Mouse (Mus musculus) MN1 (cell line): ENCODE data around the gene BC049762.

ENCODE experiments used
- DNase-seq: peaks from one replicate; pipeline ENCODE4 v3.0.0-alpha.2; 2016; ENCODE audit warnings: low spot score

BC049762 gene

DNA sequence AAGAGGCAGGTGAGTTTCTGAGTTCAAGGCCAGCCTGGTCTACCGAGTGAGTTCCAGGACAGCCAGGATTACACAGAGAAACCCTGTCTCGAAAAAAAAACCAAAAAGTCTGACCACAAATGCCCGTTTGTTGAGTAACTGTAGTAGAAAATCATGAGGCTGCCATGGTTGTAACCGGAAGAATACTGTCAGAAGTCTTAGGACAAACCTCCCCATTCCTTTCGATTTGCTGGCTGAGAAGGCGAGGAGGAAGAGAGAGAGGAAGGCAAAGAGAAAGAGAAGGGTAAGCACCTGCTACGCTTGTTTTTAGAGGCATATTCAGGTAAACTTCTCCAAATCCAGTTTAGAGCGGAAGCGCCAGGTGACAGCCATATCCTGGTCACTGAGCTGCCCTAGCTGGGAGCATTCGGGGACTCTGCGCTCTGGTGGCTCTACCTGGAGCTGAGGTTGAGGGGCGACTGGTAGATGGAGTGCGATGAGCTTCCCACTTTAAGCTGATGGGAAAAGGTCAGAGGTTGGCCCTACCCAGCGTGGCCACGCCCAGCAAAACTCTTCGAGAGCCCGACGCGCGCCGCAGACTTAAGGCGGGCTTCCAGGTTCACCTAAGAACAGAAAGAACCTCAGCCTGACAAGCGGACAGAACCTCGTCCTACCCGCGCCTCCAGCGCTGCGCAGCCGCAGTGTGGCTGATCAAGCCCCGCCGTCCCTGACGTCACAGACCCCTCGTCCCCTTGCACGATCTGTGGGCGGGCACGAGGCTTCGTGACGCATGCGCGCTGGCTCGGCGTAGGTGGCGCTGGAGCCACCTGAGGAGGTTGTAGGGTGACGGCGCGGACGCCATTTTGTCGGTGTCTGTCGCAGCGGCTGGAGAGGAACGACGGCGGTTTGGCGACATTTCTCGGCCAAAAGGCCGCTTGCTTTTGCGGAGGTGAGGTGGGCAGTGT is at the start of gene BC049762:
BC049762 (minus strand) TSS at position 705 of the 944 bp plus-strand sequence.
- peak; percentile 100 for DNase-seq

GRCm38 (mm10) chr11:51311846-51312245 is 49.0 kb upstream of the BC049762 start:
- DNase-seq: no peak

- DNase-seq: no peak
Measured at GRCm38 (mm10) chr11:51308306-51308705, 45.5 kb upstream of the BC049762 start.

GRCm38 (mm10) chr11:51303981-51304553 is 41.2 kb upstream of the BC049762 start:
- no peak for DNase-seq

- no peak for DNase-seq
Measured at GRCm38 (mm10) chr11:51302396-51302795, 39.5 kb upstream of the BC049762 start.

DNA sequence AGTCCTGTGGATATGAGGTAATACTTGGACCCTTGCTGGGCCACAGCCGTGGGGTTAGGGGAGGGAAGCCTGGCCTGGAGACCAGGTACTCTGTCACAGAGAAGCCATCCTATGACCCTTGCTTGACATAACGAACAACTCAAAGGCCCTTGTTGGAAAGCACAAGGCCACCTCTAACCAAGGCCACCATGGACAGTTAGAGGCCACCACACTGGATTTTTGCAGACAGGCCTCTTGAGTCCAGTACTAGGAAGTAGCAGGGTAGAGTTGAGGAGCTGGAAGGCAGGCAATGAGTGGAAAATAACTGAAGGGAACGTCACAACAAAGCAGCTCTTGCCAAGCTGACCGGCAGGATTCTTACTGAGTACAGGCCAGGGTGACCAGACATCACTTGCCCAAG is 35.8 kb upstream of the BC049762 start:
- DNase-seq: no peak

GRCm38 (mm10) chr11:51295742-51296141 is 32.9 kb upstream of the BC049762 start:
- DNase-seq: no peak

DNA sequence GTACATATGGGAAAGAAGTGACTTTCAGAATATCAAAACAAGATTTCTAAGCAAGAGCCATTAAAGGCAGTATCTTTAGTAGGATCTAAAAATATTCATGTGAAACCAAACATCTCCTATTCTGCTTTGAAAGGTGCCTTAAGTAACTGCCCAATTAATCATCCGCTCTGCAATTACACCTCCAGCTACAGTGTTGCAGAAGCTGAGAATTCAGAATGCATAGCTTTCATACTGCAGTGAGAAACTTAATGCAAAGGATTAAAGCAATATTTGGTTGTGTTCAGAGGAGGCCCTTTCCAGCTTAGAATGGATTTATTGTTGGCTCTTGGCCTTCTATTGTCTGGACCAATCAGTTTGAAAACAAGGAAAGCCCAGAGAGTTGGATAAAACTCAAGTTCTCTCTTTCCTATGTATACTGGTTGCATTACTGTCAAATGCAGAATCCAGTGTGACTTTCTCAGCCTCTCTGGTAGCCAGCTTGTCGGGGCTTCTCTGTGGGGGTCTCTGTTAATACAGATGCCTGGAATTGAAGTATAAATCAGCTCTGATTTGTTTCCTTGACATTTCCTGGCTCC is 31.2 kb upstream of the BC049762 start:
- no peak for DNase-seq

DNA sequence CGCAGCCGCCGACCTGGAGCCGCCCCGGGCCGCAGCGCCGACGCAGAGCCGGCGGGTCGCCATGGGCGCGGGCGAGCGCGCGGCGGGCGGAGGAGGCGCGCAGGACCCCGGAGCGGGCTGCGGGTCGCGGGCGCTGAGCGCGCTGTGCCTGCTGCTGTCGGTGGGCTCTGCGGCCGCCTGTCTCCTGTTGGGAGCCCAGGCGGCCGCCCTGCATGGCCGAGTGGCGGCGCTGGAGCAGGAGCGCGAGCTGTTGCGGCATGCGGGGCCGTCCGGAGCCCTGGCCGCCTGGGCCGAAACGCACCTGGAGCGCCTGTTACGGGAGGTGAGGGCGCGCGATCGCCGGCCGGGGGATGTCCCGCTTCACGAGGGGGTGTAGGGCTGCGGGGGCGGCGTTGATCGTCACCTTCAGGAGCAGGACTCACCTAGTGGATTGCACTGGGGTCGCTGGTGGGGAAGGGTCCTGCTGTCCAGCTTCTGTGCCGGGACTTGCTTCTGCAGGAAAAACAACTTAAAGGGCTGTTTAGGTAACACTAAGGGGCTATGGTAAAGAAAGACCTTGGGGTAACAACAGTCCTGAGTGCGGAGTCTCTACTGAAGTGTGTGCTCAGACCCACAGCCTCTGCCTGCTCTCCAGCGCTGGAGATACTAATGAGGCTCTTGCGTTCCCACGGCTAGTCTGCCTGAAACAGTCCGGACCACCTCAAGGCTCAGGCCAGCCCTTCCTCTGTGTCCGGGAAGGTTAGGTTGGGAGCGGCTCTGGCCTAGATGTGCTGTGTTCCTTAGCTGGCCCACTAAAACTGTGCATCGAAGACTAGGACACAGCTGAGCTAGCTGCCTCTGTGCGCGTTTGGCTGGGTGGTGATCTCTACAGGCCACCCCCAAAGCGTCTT is 27.5 kb upstream of the BC049762 start:
- DNase-seq: no peak

- DNase-seq: peak; percentile 56
Measured at GRCm38 (mm10) chr11:51289564-51290041, 26.8 kb upstream of the BC049762 start, which contains the start of gene Col23a1. TSS of gene Col23a1 (plus strand) at chr11:51289920.

DNA sequence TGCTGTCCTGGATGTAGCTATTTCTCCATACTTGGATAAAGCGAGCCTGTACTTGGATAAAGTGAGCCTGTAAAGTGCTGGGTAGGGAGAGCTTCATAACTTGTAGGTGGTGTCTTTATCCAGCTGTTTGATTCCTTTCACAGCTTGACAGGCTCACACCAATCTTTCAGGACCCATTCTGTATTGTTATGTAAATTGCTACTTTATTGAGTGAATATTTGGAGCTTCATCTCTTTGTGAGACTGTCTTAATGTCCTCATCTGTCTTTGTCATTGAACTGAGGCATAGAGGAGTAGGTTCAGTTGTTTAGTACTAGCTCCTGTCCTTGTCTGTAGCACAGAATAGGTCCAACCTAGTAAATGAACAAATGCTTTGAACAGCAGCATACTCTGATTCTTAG is 11.6 kb upstream of the BC049762 start:
- no peak for DNase-seq

- DNase-seq: peak; percentile 65
Measured at GRCm38 (mm10) chr11:51265326-51265725, 2.5 kb upstream of the BC049762 start.

- peak; percentile 82 for DNase-seq
Measured at GRCm38 (mm10) chr11:51264352-51264751, 1.5 kb upstream of the BC049762 start.

DNA sequence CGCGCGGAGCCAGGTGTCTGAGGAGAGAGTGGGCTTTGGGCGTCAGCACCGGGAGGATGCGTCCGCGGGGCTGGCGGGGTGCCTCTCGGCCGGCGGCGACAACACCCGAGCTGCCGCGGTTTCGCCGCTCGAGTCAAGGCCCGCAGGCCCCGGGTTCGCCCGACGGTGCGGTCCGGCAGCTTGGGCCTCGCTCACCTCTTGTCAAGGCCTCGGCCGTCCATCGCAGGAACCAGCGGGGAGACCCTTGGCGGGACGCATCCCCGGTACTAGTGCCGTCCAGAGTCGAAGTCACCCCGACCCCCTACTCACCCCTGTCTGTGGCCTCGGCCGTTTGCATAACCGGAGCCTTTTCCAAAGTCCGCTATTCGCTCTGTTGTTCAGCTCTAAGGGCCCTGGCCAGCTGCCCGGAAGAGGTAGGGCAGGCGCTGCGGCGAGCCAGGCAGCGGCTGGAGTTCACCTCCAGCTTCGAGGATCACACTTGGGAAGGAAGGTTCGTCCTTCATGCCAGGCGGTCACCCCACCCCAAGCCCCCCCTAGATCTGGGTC is 513 bp upstream of the BC049762 start:
- DNase-seq: peak; percentile 80

DNA sequence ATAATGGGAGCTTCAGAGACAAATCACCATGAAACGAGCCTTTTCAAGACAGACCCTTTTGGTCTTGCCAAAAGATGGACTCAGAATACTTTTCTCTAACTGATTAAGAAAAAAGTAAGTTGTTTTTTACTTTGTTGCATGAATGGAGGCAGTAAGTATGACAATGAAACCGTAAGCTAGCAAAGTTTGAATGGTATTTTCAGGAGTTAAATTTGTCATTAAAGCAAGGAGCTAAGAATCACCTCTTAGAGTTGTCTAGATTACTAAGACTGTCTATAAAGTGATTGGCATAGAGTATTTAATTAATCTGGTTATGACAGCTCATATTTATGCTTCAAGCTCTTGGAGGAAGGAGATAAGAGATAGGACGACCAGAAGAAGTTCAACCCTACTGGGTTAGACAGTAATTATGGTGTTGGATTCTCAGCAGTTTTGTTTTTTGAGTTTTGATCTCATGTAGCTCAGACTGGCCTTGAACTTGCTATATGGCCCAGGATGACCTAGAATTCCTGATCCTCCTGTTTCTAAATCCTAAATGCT is 1.1 kb downstream of the BC049762 start, which contains the start of gene Clk4:
Clk4 (plus strand) TSS at position 51 of the 540 bp plus-strand sequence.
- DNase-seq: no peak

GRCm38 (mm10) chr11:51257006-51257405 is 5.8 kb downstream of the BC049762 start:
- no peak for DNase-seq

DNA sequence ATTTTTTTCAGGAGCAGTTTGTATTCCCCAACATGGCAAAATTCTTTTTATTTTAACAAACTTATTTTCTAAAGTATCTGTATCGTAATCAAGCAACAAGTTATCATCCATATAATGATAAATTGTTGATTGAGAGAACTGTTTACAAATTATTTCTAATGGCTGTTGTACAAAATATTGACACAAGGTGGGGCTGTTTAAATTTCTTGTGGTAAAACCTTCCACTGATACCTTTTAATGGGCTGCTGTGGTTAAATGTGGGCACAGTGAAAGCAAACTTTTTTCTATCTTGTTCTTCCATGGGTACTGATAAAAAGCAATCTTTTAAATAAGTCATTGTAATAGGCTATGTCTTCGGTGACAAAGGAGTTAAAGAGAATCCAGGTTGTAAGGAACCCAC is 19.9 kb downstream of the BC049762 start:
- no peak for DNase-seq

GRCm38 (mm10) chr11:51234626-51235025 is 28.2 kb downstream of the BC049762 start:
- no peak for DNase-seq

DNA sequence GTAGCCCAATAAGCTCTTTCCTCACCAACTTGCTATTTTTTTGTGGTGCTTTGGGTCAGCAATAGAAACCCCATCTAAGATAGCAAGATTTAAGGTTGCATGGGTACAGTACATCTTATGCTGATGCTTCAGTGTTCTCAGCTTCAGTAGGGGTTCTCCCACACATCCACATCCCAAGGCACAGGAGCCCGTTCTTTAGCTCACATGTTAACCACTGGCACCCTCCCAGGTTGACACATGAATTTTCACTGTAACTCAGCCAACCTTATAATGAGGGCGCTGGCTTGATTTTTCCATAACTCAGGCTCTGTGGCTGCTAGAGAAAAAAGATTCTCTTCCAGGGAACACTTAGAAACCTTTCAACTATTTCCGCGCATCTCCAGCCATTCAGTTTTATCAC is 35.7 kb downstream of the BC049762 start:
- DNase-seq: no peak

- DNase-seq: peak; percentile 83
Measured at GRCm38 (mm10) chr11:51220308-51220707, 42.5 kb downstream of the BC049762 start, which contains the start of gene Gm12569. TSS of gene Gm12569 (plus strand) at chr11:51220473.
